Mouse (Mus musculus) CH12.LX (cell line): Measurements from ENCODE around the gene Erbb4. TPM values are rescaled to one million over a fixed set of nuclear protein-coding genes. Genes with fewer than 3 reads are reported as not detected.

Experiments used
- DNase-seq: peaks from one replicate; pipeline ENCODE4 v3.0.0-alpha.2; 2013; ENCODE audit errors: extremely low read depth
- H3K27ac ChIP-seq: 2 replicates; pipeline ENCODE4 v1.5.1; 2012; ENCODE audit warnings: low read depth, mild to moderate bottlenecking, control low read depth, moderate library complexity; ENCODE audit not compliant: insufficient read depth
- H3K27me3 ChIP-seq: replicated peaks from 2 replicates; pipeline ENCODE3; 2012; ENCODE audit warnings: inconsistent platforms
- H3K36me3 ChIP-seq, 2 experiments: replicated peaks in 1 of 2; 2 replicates each; pipeline versions ENCODE3 to v1.6.1; 2012; ENCODE audit warnings: inconsistent platforms in 1 of 2, low read length in 1 of 2, mild to moderate bottlenecking in 1 of 2, mixed read lengths in 1 of 2, moderate library complexity in 1 of 2; ENCODE audit not compliant: control insufficient read depth in 1 of 2, insufficient read depth in 1 of 2
- H3K4me1 ChIP-seq, 2 experiments: 2 replicates each; pipeline ENCODE4 v1.6.1; 2012; ENCODE audit warnings: inconsistent platforms in 1 of 2, moderate library complexity in 1 of 2; ENCODE audit not compliant: insufficient read depth in 2 of 2, control insufficient read depth in 1 of 2
- H3K4me2 ChIP-seq: 2 replicates; pipeline ENCODE4 v1.6.1; 2012; ENCODE audit warnings: low read depth, mild to moderate bottlenecking, control low read depth; ENCODE audit not compliant: poor library complexity, insufficient read depth, severe bottlenecking
- H3K4me3 ChIP-seq, 3 experiments: fragments of 150-350 bp in 1 of 3; sonication (generic) in 1 of 3; replicated peaks in 1 of 3; 2 replicates each; pipeline versions ENCODE3 to v1.5.1; 2011 to 2012; ENCODE audit warnings: low read depth in 2 of 3, low read length in 2 of 3, mild to moderate bottlenecking in 2 of 3, moderate library complexity in 2 of 3, control low read depth in 1 of 3, improper control_type of control experiment in 1 of 3, inconsistent platforms in 1 of 3, mixed read lengths in 1 of 3; ENCODE audit not compliant: poor library complexity in 1 of 3
- H3K79me2 ChIP-seq: replicated peaks from 2 replicates; pipeline ENCODE4 v1.6.1; 2012; ENCODE audit warnings: mild to moderate bottlenecking, moderate library complexity; ENCODE audit not compliant: control insufficient read depth, poor library complexity, insufficient read depth, severe bottlenecking; ENCODE audit errors: extremely low read depth
- H3K9ac ChIP-seq: 2 replicates; pipeline ENCODE4 v1.6.1; 2012; ENCODE audit warnings: low read depth, mild to moderate bottlenecking, control low read depth, moderate library complexity; ENCODE audit not compliant: insufficient read depth
- H3K9me3 ChIP-seq: replicated peaks from 2 replicates; pipeline ENCODE3; 2012; ENCODE audit warnings: low read length, inconsistent platforms, mixed read lengths
- BHLHE40 ChIP-seq: IDR thresholded peaks from 2 replicates; pipeline ENCODE4 v1.6.1; 2011; ENCODE audit warnings: mild to moderate bottlenecking, low read depth, low read length, improper control_type of control experiment
- CTCF ChIP-seq, 2 experiments: IDR thresholded peaks in 1 of 2; conservative IDR thresholded peaks in 1 of 2; 2 replicates each; pipeline ENCODE4 v1.5.1; 2011 to 2012; ENCODE audit warnings: low read depth in 2 of 2, low read length in 2 of 2, improper control_type of control experiment in 1 of 2, inconsistent platforms in 1 of 2, mild to moderate bottlenecking in 1 of 2, moderate library complexity in 1 of 2
- E2F4 ChIP-seq: IDR thresholded peaks from 2 replicates; pipeline ENCODE4 v1.6.1; 2011; ENCODE audit warnings: low read depth, low read length, improper control_type of control experiment; ENCODE audit not compliant: insufficient replicate concordance
- EP300 ChIP-seq: IDR thresholded peaks from 2 replicates; pipeline ENCODE4 v1.6.1; 2011; ENCODE audit warnings: low read length, improper control_type of control experiment
- ETS1 ChIP-seq: conservative IDR thresholded peaks from 2 replicates; pipeline ENCODE4 v1.6.1; 2012; ENCODE audit warnings: low read depth, mild to moderate bottlenecking, inconsistent platforms, low read length, improper control_type of control experiment, moderate library complexity
- GABPA ChIP-seq: IDR thresholded peaks from 2 replicates; pipeline ENCODE4 v1.6.1; 2012; ENCODE audit warnings: low read depth, low read length, improper control_type of control experiment, inconsistent platforms; ENCODE audit not compliant: insufficient replicate concordance
- IRF4 ChIP-seq: IDR thresholded peaks from 2 replicates; pipeline ENCODE4 v1.6.1; 2014; ENCODE audit warnings: low read depth, mild to moderate bottlenecking, inconsistent platforms, low read length, improper control_type of control experiment
- JUN ChIP-seq: IDR thresholded peaks from 2 replicates; pipeline ENCODE4 v1.6.1; 2011; ENCODE audit warnings: low read depth, mild to moderate bottlenecking, low read length, improper control_type of control experiment, moderate library complexity; ENCODE audit not compliant: insufficient read depth
- JUND ChIP-seq: conservative IDR thresholded peaks from 2 replicates; pipeline ENCODE4 v1.6.1; 2011; ENCODE audit warnings: low read depth, low read length, improper control_type of control experiment
- KAT2A ChIP-seq: IDR thresholded peaks from 2 replicates; pipeline ENCODE4 v1.6.1; 2012; ENCODE audit warnings: low read length, improper control_type of control experiment, inconsistent platforms; ENCODE audit not compliant: insufficient replicate concordance
- MAX ChIP-seq: IDR thresholded peaks from 2 replicates; pipeline ENCODE4 v1.6.1; 2011; ENCODE audit warnings: low read length, improper control_type of control experiment
- MAZ ChIP-seq: IDR thresholded peaks from 2 replicates; pipeline ENCODE4 v1.6.1; 2012; ENCODE audit warnings: low read depth, mild to moderate bottlenecking, inconsistent platforms, low read length, improper control_type of control experiment, moderate library complexity
- MEF2A ChIP-seq: IDR thresholded peaks from 2 replicates; pipeline ENCODE4 v1.6.1; 2014; ENCODE audit warnings: low read depth, mild to moderate bottlenecking, inconsistent platforms, low read length, improper control_type of control experiment, borderline replicate concordance
- NELFE ChIP-seq: IDR thresholded peaks from 2 replicates; pipeline ENCODE4 v1.6.1; 2011; ENCODE audit warnings: low read depth, low read length, improper control_type of control experiment
- PAX5 ChIP-seq: IDR thresholded peaks from 2 replicates; pipeline ENCODE4 v1.6.1; 2012; ENCODE audit warnings: low read length, inconsistent platforms, mixed read lengths
- POLR2A ChIP-seq: IDR thresholded peaks from 2 replicates; pipeline ENCODE4 v1.6.1; 2011; ENCODE audit warnings: low read depth, mild to moderate bottlenecking, improper control_type of control experiment, low read length
- RCOR1 ChIP-seq: conservative IDR thresholded peaks from 2 replicates; pipeline ENCODE4 v1.6.1; 2012; ENCODE audit warnings: low read depth, mild to moderate bottlenecking, inconsistent platforms, low read length, improper control_type of control experiment
- SMC3 ChIP-seq: IDR thresholded peaks from 2 replicates; pipeline ENCODE4 v1.6.1; 2011; ENCODE audit warnings: low read depth, low read length, improper control_type of control experiment
- TCF12 ChIP-seq: IDR thresholded peaks from 2 replicates; pipeline ENCODE4 v1.6.1; 2014; ENCODE audit warnings: low read depth, mild to moderate bottlenecking, inconsistent platforms, low read length, improper control_type of control experiment
- UBTF ChIP-seq: IDR thresholded peaks from 2 replicates; pipeline ENCODE4 v1.6.1; 2012; ENCODE audit warnings: low read depth, mild to moderate bottlenecking, inconsistent platforms, low read length, improper control_type of control experiment, moderate library complexity
- USF1 ChIP-seq: IDR thresholded peaks from 2 replicates; pipeline ENCODE4 v1.6.1; 2014; ENCODE audit warnings: low read depth, mild to moderate bottlenecking, inconsistent platforms, low read length, improper control_type of control experiment
- USF2 ChIP-seq: conservative IDR thresholded peaks from 2 replicates; pipeline ENCODE4 v1.6.1; 2011; ENCODE audit warnings: low read depth, low read length, improper control_type of control experiment
- ZC3H11A ChIP-seq: IDR thresholded peaks from 2 replicates; pipeline ENCODE4 v1.6.1; 2012; ENCODE audit warnings: low read depth, mild to moderate bottlenecking, inconsistent platforms, low read length, improper control_type of control experiment
- ZNF384 ChIP-seq: IDR thresholded peaks from 2 replicates; pipeline ENCODE4 v1.6.1; 2012; ENCODE audit warnings: low read depth, low read length, improper control_type of control experiment, inconsistent platforms
- dilution Hi-C: fragments of 300-500 bp; cut with MboI; formaldehyde crosslinking; loops from 2 replicates; pipeline ENCODE4 v1.14.3; 2020; ENCODE audit warnings: low sequenced_read_pairs; ENCODE audit not compliant: extremely low pct_unique_long_range_greater_than_20kb, extremely low pct_ligation_motif_present
- in situ Hi-C: fragments of 300-500 bp; cut with MboI; formaldehyde crosslinking; loops from 3 replicates; pipeline ENCODE4 v1.14.3; 2019; ENCODE audit warnings: low sequenced_read_pairs, low pct_ligation_motif_present, low pct_unique_long_range_greater_than_20kb, mixed read lengths
- polyA plus RNA-seq: library from polyadenylated mRNA; unstranded; fragments of >175 nt; gene quantifications from 2 replicates; pipeline ENCODE4 v1.2.1, GENCODE M21; 2012; ENCODE audit warnings: low read depth; ENCODE audit not compliant: insufficient read length
- total RNA-seq, 2 experiments: library from RNA; depleted of rRNA; stranded (reverse); fragments of 300-350 nt in 1 of 2; fragments of >200 nt in 1 of 2; gene quantifications; 2 replicates each; pipeline ENCODE4 v1.2.3; 2012 to 2014

Erbb4 gene
- total and polyA plus RNA-seq, 3 experiments, result not detected

- Histone ChIP-seq H3K4me3 (no peak overlapping the region), H3K27ac (no peak overlapping the region), H3K4me2 (no peak overlapping the region)
- no peak for TF ChIP-seq JUN
- TF ChIP-seq ZC3H11A, result no peak
- no peak for TF ChIP-seq JUND
- TF ChIP-seq UBTF, result no peak
- TF ChIP-seq USF1, result no peak
- no peak for TF ChIP-seq PAX5
- TF ChIP-seq GABPA, result no peak
- TF ChIP-seq E2F4, result no peak
- TF ChIP-seq USF2, result no peak
- no peak for TF ChIP-seq POLR2A
- TF ChIP-seq NELFE, result no peak
- no peak for TF ChIP-seq EP300
- no peak for TF ChIP-seq ZNF384
- TF ChIP-seq SMC3, result no peak
- no peak for TF ChIP-seq MAZ
- no peak for TF ChIP-seq MAX
- no peak for TF ChIP-seq BHLHE40
- TF ChIP-seq, all 38 proteins: peak for 0
- Histone ChIP-seq H3K36me3 (no peaks in the 10 kb centered on the region), H3K27me3 (no peaks in the 10 kb centered on the region), H3K9me3 (no peaks in the 10 kb centered on the region), H3K4me1 (no peaks in the 10 kb centered on the region), H3K79me2 (no peaks in the 10 kb centered on the region), H3K9ac (no peak overlapping the region)
- DNase-seq, result no peak
- dilution Hi-C loops (no loop called here), in situ Hi-C loops (no loop called here)
These were observed 284.7 kb downstream of the Erbb4 start for GRCm38 (mm10) chr1:68823116-68823644.

DNA sequence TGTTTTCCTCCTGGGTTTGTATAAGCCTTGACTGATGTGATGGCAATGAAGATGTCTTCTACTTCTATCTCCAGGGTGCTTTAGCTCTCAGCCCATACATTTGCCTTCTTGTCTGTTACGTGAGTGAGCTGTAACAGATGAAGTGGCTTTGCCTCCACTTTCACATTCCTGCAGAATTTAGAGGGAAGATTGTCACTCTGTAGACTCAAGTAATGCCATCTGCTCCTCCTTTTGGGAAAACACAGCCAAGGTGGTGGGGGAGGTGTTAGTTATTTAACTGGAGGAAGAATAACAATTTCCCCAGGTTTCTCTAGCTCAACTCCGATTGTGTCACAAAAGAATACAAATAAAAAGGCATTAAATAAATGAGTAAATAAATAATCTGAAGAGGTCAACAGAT lies 301.1 kb downstream of the Erbb4 start:
- Histone ChIP-seq H3K4me2 (no peak overlapping the region), H3K27me3 (no peaks in the 10 kb centered on the region), H3K27ac (no peak overlapping the region), H3K79me2 (no peaks in the 10 kb centered on the region), H3K36me3 (no peaks in the 10 kb centered on the region), H3K4me3 (no peak overlapping the region), H3K9me3 (peaks cover 11% of the 10 kb centered on the region), H3K4me1 (no peaks in the 10 kb centered on the region), H3K9ac (no peak overlapping the region)
- dilution Hi-C loops (no loop called here), in situ Hi-C loops (no loop called here)
- no peak for DNase-seq
- no peak for TF ChIP-seq IRF4
- TF ChIP-seq RCOR1, result no peak
- TF ChIP-seq TCF12, result no peak
- no peak for TF ChIP-seq EP300
- TF ChIP-seq JUND, result no peak
- no peak for TF ChIP-seq NELFE
- no peak for TF ChIP-seq CTCF (conservative IDR thresholded peaks at IDR 0.05 in 1 of 2, IDR thresholded peaks at IDR 0.05 in 1 of 2; ENCODE audit: low read depth in 2 of 2, low read length in 2 of 2)
- TF ChIP-seq BHLHE40, result no peak
- TF ChIP-seq E2F4, result no peak
- no peak for TF ChIP-seq ZNF384
- no peak for TF ChIP-seq MEF2A
- TF ChIP-seq KAT2A, result no peak
- no peak for TF ChIP-seq ETS1
